Mouse (Mus musculus) embryonic facial prominence, embryonic 12.5 days (tissue): Measurements from ENCODE around the gene Plxnb1. TPM values are rescaled to one million over a fixed set of nuclear protein-coding genes. Genes with fewer than 3 reads are reported as not detected.
A peak's percentile ranks its signal among the peaks of the same experiment; 100 is the strongest.

ENCODE experiments used
- ATAC-seq: fragments of 200-750 bp; cut with Nextera tagmentation; 2 replicates; pipeline ENCODE4 v1.8.0; 2017; ENCODE audit not compliant: insufficient number of reproducible peaks, insufficient read depth, low FRiP score, low TSS enrichment
- H3K27ac ChIP-seq: fragments of 300-500 bp; sonication (generic); 2 replicates; pipeline ENCODE4 v1.5.1; 2016; ENCODE audit warnings: mild to moderate bottlenecking
- H3K27me3 ChIP-seq: fragments of 300-500 bp; sonication (generic); 2 replicates; pipeline ENCODE4 v1.6.1; 2016; ENCODE audit warnings: mild to moderate bottlenecking, moderate library complexity
- H3K36me3 ChIP-seq: fragments of 300-500 bp; sonication (generic); 2 replicates; pipeline ENCODE4 v1.6.1; 2016; ENCODE audit warnings: mild to moderate bottlenecking
- H3K4me1 ChIP-seq: fragments of 300-500 bp; sonication (generic); 2 replicates; pipeline ENCODE4 v1.6.1; 2016
- H3K4me2 ChIP-seq: fragments of 300-500 bp; sonication (generic); replicated peaks from 2 replicates; pipeline ENCODE4 v1.6.1; 2016; ENCODE audit warnings: mild to moderate bottlenecking, moderate library complexity
- H3K4me3 ChIP-seq: fragments of 300-500 bp; sonication (generic); 2 replicates; pipeline ENCODE4 v1.5.1; 2016; ENCODE audit warnings: mild to moderate bottlenecking
- H3K9ac ChIP-seq: fragments of 300-500 bp; sonication (generic); 2 replicates; pipeline ENCODE4 v1.6.1; 2016; ENCODE audit warnings: mild to moderate bottlenecking, moderate library complexity
- H3K9me3 ChIP-seq: fragments of 300-500 bp; sonication (generic); 2 replicates; pipeline ENCODE4 v1.6.1; 2016; ENCODE audit warnings: mild to moderate bottlenecking, moderate library complexity
- WGBS: fragments of 180-500 bp; shearing (Covaris S2); methylation state at CpG from one replicate; pipeline ENCODE4 v1.1.7; 2016; 5-methylcytosine and 5-hydroxymethylcytosine counted together
- polyA plus RNA-seq: library from polyadenylated mRNA; unstranded; fragments of >200 nt; fragmentation: Nextera tagmentation; extraction: Ambion mirVana; gene quantifications from 2 replicates; pipeline ENCODE4 v1.2.1, GENCODE M21; 2016

Gene Plxnb1
- polyA plus RNA-seq, 1 experiment from 2014 or later = 18.3 TPM

DNA sequence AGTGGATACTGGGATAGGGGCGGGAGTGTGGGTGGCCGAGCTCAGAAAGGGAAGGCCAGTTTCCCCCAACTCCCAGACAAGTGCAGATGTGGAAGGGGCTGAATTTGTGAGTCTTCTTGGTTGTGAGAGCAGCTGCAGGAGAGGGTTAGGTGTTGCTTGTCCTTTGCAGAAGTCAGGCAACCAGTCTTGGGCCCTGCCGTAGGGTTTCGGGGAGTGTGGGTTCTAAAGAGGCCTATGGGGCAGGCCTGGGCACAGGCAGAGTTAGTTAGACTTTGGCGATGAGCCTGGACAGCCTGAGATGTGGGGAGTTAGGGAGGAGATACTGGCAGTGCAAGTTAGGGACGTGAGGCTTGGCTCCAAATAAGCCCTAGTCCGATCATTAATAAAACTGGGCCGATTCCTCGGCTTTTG is 1.1 kb downstream of the Plxnb1 start:
- Histone ChIP-seq H3K4me2 (peak overlapping the region; percentile 76), H3K9ac (peak overlapping the region; percentile 95), H3K4me1 (peaks cover 44% of the 10 kb centered on the region), H3K4me3 (peak overlapping the region; percentile 74), H3K27me3 (no peaks in the 10 kb centered on the region), H3K9me3 (no peaks in the 10 kb centered on the region), H3K27ac (peak overlapping the region; percentile 100), H3K36me3 (peaks cover 28% of the 10 kb centered on the region)
- 20% methylated on average over 9 of the region's 9 CpGs for WGBS
- ATAC-seq = no peak

DNA sequence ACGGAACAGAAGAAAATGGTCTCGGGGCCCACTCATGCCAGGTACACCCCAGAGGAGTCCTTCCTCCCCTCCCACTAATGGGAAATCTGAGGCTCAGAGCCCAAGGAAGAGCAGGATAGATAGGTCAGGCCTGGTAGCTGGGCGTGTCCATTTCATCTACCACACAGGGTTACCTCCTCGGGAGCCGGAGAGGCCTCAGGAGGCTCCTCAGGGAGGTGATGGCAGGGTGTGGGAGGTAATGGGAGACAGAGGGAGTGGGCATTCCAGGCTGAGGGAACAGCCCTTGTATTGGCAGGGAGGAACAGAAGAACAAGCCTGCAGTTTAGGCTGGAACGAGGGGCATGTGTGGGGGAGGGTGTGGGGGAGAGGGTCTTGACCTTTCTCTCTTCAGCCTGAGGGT is 1.7 kb downstream of the Plxnb1 start:
- H3K27me3 ChIP-seq = no peaks in the 10 kb centered on the region
- H3K4me1 ChIP-seq = peaks cover 44% of the 10 kb centered on the region
- H3K27ac ChIP-seq = peak overlapping the region; percentile 100
- no peak for ATAC-seq
- 19% methylated on average over 6 of the region's 6 CpGs for WGBS
- H3K9ac ChIP-seq = peak overlapping the region; percentile 95
- H3K9me3 ChIP-seq = no peaks in the 10 kb centered on the region
- H3K4me2 ChIP-seq = peak overlapping the region; percentile 76
- H3K4me3 ChIP-seq = peak overlapping the region; percentile 74
- peaks cover 28% of the 10 kb centered on the region for H3K36me3 ChIP-seq

DNA sequence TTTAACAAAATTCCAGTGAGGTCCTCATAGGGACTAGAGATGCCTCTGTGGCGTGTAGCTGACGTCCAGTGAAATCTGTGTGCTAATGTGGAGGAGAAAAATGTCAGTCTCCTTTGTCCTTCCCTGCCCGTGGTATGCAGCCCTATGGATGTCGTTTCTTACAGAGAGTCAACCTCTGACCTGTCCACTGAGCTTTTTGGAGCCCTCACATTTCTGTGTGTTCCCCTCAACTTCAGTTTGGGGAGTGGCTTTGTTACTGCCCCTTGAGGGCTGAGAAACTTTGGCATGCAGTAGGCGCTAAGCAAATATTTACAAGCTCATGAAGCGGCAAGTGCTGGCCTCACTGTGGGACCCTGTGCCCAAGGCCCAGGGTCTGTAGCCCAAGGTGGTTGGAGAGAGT is 2.1 kb downstream of the Plxnb1 start:
- Histone ChIP-seq H3K4me2 (peak overlapping the region; percentile 76), H3K4me1 (peaks cover 44% of the 10 kb centered on the region), H3K9me3 (no peaks in the 10 kb centered on the region), H3K36me3 (peaks cover 26% of the 10 kb centered on the region), H3K4me3 (peak overlapping the region; percentile 74), H3K9ac (peak overlapping the region; percentile 95), H3K27me3 (no peaks in the 10 kb centered on the region), H3K27ac (peak overlapping the region; percentile 100)
- 20% methylated on average over 6 of the region's 6 CpGs for WGBS
- no peak for ATAC-seq

DNA sequence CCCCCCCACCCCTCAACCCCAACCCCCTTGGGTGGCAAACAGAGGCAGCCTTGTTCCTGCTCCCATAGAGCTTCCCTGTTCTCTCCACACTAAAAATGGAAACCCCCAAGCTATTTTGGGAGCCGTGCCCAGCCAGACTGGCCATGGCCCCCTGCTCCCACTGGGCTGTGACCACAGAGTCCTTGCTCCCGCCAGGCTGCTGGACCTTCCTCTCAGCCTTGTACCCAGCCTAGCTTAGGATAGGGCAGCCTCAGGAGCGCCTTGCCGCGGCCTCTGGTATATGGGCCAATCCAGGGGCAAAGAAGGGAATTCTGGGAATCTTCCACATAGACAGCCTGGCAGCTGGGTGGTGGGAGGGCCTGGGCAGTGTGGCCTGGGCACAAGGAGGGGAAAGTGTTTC is 2.6 kb downstream of the Plxnb1 start:
- Histone ChIP-seq H3K9ac (peak overlapping the region; percentile 95), H3K4me1 (peaks cover 44% of the 10 kb centered on the region), H3K27ac (peak overlapping the region; percentile 100), H3K36me3 (peaks cover 31% of the 10 kb centered on the region), H3K27me3 (no peaks in the 10 kb centered on the region), H3K4me3 (peak overlapping the region; percentile 74), H3K4me2 (peak overlapping the region; percentile 76), H3K9me3 (no peaks in the 10 kb centered on the region)
- WGBS = 35% methylated on average over 5 of the region's 5 CpGs
- no peak for ATAC-seq

DNA sequence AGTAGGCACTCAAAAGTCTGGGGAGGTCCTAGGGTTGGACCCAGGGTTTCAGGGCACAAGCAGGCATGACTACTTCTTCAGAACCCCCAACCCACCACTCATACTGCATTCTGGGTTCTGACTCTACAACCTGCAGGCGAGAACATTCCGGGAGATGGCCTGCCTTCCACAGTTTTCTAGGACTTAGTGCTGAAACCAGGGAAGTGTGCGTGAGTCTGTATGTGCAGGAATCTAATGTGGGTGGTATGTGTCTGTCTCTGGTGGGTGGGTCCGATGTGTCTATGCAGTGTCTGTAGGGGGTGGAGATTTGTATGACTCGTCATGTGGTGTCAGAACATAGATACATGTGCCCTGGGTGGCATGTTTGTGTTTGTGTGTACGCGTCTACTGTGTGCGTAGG is 3.2 kb downstream of the Plxnb1 start:
- no peaks in the 10 kb centered on the region for H3K27me3 ChIP-seq
- H3K9me3 ChIP-seq = no peaks in the 10 kb centered on the region
- WGBS = 90% methylated on average over 8 of the region's 8 CpGs
- peaks cover 41% of the 10 kb centered on the region for H3K4me1 ChIP-seq
- peak overlapping the region; percentile 100 for H3K27ac ChIP-seq
- no peak overlapping the region for H3K4me3 ChIP-seq
- H3K36me3 ChIP-seq = peaks cover 35% of the 10 kb centered on the region
- no peak overlapping the region for H3K9ac ChIP-seq
- no peak for ATAC-seq
- peak overlapping the region; percentile 76 for H3K4me2 ChIP-seq

DNA sequence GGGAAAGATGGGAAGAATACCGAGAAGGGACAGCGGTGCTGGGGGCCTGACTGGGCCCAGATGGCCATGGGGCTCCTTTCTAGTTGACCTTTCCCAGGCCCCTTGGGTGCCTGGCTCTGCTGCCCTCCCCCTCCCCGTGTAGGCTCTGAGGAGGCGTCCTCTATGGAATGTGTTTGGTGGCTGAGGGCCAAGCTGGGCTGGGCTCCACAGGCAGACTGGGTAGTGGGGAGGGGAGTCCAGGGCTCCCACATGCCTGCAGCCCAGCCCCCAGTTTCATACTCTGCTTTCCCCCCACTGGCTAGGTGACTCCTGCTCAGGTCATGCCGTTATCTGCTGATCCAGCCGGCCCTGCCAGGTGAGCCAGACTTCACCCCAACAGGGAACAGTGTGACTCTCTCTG is 3.8 kb downstream of the Plxnb1 start:
- Histone ChIP-seq H3K4me2 (peak overlapping the region; percentile 76), H3K27ac (peak overlapping the region; percentile 100; the same call in 1 of the 2 replicates), H3K9me3 (no peaks in the 10 kb centered on the region), H3K4me1 (peaks cover 36% of the 10 kb centered on the region), H3K9ac (peak overlapping the region; percentile 11; the same call in 1 of the 2 replicates), H3K27me3 (no peaks in the 10 kb centered on the region), H3K36me3 (peaks cover 41% of the 10 kb centered on the region), H3K4me3 (no peak overlapping the region)
- ATAC-seq = no peak
- 49% methylated on average over 6 of the region's 6 CpGs for WGBS

DNA sequence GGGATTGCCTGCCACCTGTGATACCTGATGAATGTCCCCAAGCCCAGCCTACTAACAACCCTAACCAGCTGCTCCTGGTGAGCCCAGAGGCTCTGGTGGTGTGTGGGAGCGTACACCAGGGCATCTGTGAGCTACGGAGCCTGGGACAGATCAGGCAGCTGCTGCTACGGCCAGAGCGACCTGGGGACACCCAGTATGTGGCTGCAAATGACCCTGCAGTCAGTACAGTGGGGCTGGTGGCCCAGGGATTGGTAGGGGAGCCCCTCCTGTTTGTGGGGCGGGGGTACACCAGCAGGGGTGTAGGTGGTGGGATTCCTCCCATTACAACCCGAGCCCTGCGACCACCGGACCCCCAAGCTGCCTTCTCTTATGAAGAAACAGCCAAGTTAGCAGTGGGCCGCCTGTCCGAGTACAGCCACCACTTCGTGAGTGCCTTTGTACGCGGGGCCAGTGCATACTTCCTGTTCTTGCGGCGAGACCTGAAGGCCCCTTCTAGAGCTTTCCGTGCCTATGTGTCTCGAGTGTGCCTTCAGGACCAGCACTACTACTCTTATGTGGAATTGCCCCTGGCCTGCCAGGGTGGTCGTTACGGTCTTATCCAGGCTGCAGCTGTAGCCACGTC is 5.2 kb downstream of the Plxnb1 start:
- Histone ChIP-seq H3K4me1 (peaks cover 28% of the 10 kb centered on the region), H3K9ac (no peak overlapping the region), H3K4me3 (no peak overlapping the region), H3K9me3 (no peaks in the 10 kb centered on the region), H3K36me3 (peaks cover 56% of the 10 kb centered on the region), H3K27ac (no peak overlapping the region), H3K27me3 (no peaks in the 10 kb centered on the region), H3K4me2 (no peak overlapping the region)
- no peak for ATAC-seq
- 90% methylated on average over 20 of the region's 20 CpGs for WGBS

DNA sequence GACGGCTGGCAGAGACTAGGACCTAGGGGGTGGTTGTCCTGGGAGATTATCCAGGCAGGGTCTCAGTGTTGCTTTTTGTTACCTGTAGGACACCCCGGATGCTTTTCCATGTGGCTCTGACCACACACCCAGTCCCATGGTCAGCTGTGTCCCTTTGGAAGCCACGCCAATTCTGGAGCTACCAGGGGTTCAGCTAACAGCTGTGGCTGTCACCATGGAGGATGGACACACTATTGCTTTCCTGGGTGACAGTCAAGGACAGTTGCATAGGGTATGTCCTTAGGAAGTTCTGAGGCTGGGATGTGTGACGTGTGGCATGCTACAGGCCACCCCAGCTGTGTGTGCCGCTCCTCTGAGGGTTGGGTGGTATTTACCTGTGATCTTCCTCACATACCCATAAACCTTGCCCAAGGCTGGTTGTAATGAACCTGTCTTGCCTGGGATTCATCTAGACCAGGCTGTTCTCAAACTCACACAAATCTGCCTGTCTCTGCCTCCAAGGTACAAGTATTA is 6.8 kb downstream of the Plxnb1 start:
- H3K4me3 ChIP-seq = no peak overlapping the region
- no peaks in the 10 kb centered on the region for H3K9me3 ChIP-seq
- WGBS = 90% methylated on average over 5 of the region's 5 CpGs
- H3K27me3 ChIP-seq = no peaks in the 10 kb centered on the region
- no peak overlapping the region for H3K27ac ChIP-seq
- H3K36me3 ChIP-seq = peaks cover 71% of the 10 kb centered on the region
- ATAC-seq = no peak
- H3K4me1 ChIP-seq = peaks cover 23% of the 10 kb centered on the region
- no peak overlapping the region for H3K4me2 ChIP-seq
- no peak overlapping the region for H3K9ac ChIP-seq

DNA sequence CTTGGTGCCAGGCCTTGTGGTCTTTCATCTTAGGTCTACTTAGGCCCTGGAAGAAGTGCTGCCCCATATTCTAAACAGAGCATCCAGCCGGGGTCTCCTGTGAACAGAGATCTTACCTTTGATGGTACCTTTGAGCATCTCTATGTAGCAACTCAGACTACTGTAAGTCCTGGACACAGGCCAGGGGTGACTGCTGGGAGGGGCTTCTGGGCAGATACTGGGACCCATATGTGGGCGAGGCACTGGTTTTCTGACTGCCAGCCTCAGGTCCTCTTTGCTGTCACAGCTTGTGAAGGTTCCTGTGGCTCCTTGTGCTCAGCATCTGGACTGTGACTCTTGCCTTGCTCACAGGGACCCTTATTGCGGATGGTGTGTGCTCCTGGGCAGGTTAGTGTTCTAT is 7.4 kb downstream of the Plxnb1 start:
- no peaks in the 10 kb centered on the region for H3K9me3 ChIP-seq
- H3K36me3 ChIP-seq = peaks cover 75% of the 10 kb centered on the region
- H3K27me3 ChIP-seq = no peaks in the 10 kb centered on the region
- ATAC-seq = no peak
- 92% methylated on average over 3 of the region's 3 CpGs for WGBS
- H3K4me2 ChIP-seq = no peak overlapping the region
- peaks cover 18% of the 10 kb centered on the region for H3K4me1 ChIP-seq
- no peak overlapping the region for H3K27ac ChIP-seq
- H3K9ac ChIP-seq = no peak overlapping the region
- H3K4me3 ChIP-seq = no peak overlapping the region

DNA sequence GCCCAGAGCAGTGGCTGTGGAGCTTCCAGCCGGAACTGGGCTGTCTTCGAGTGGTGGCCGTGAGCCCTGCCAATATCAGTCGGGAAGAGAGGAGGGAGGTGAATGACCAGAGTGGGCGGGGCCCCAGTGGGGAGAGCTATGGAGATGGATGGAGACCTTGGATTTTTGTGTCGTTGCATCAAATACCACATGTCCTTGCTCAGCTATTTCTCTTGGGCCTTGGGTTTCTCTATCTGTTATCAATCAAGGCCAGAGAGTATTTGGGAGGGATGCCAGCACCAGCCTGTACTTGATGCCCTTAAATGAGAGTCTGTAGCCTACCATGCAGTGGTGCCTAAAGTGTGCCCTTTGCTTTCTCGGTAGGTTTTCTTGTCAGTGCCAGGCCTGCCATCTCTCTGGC is 8.1 kb downstream of the Plxnb1 start:
- no peak for ATAC-seq
- no peaks in the 10 kb centered on the region for H3K9me3 ChIP-seq
- H3K4me3 ChIP-seq = no peak overlapping the region
- H3K27ac ChIP-seq = no peak overlapping the region
- H3K27me3 ChIP-seq = no peaks in the 10 kb centered on the region
- H3K9ac ChIP-seq = no peak overlapping the region
- WGBS = 73% methylated on average over 7 of the region's 7 CpGs
- H3K4me1 ChIP-seq = peaks cover 11% of the 10 kb centered on the region
- no peak overlapping the region for H3K4me2 ChIP-seq
- peaks cover 83% of the 10 kb centered on the region for H3K36me3 ChIP-seq

DNA sequence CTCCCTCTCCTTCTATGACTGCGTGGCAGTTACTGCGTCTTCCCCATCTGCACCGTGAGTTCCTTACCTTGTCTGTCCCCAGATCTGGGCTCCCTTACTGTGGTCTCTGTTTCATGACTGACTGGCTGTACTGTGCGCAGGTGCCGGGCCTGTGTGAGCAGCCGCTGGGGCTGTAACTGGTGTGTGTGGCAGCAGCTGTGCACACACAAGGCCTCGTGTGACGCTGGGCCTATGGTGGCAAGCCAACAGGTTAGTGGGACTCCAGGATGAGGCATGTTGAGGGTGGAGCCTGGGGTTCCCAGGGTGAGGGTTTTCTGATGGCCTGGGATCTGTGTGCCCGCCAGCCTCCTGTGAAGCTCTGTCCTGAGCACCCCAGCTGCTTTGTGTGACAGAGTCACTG is 8.9 kb downstream of the Plxnb1 start:
- no peak overlapping the region for H3K27ac ChIP-seq
- WGBS = 85% methylated on average over 9 of the region's 9 CpGs
- H3K36me3 ChIP-seq = peaks cover 90% of the 10 kb centered on the region

DNA sequence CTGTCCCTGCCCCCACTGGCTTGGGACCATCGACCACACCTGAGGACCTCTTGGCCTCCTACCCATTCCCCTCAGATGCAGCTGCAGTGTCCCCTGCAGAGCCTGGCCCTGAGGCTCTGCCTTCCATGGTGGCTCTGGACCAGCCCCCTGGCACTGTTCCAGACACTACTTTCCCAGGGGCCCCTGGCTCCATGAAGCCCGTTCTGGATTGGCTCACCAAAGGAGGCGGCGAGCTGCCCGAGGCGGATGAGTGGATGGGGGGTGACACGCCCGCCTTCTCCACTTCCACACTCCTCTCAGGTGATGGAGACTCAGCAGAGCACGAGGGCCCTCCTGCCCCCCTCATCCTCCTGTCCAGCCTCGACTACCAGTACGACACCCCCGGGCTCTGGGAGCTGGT is 9.8 kb downstream of the Plxnb1 start:
- WGBS = 78% methylated on average over 12 of the region's 12 CpGs
- Histone ChIP-seq H3K9me3 (no peaks in the 10 kb centered on the region), H3K27ac (no peak overlapping the region), H3K4me3 (no peak overlapping the region), H3K4me2 (no peak overlapping the region), H3K4me1 (no peaks in the 10 kb centered on the region), H3K9ac (no peak overlapping the region), H3K36me3 (peaks cover 92% of the 10 kb centered on the region), H3K27me3 (no peaks in the 10 kb centered on the region)
- ATAC-seq = no peak

More for the DNA sequence above, 8.9 kb downstream of the Plxnb1 start:
- Histone ChIP-seq H3K4me1 (peaks cover 2% of the 10 kb centered on the region), H3K9me3 (no peaks in the 10 kb centered on the region), H3K4me2 (no peak overlapping the region), H3K27me3 (no peaks in the 10 kb centered on the region), H3K4me3 (no peak overlapping the region), H3K9ac (no peak overlapping the region)
- no peak for ATAC-seq
